Mouse (Mus musculus): Measurements from ENCODE around the gene Itgae.
A peak's percentile ranks its signal among the peaks of the same experiment; 100 is the strongest.

Gene Itgae

DNA sequence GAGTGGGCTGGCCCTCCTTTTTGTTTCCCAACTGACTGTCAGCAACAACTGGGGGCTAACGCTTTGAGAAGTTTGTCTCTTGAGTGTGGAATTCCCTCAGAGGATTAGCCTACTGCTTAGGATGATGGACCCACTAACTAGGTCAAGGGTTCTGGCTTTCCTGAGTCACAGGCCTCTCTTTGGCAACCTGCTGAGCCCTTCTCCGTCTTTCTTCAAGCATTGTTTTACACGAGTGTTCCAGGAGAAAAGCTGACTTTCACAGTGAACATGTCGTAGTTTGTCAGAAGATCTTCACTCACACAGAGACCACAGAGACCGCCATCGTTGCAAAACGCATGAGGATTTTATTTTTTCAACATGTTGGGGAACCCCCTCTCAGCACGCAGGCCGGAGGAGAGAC, 57.8 kb downstream of the Itgae start:
- no peak for DNase-seq

DNA sequence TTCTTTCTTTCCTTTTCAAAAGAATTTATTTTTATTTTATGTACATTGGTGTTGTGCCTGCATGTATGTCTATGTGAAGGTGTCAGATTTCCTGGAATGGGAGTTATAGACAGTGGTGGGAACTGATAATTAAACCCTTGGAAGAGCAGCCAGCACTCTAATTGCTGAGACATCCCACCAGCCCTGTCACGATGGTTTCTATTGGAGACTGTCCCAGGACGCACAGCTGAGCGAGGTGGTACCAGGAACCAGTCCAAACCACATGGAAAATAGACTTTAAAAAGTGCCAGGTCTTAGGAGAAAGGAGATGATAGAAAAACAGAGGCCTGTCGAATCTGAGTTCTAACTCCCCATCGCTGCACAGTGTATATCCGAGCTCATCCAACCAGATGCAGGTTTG, 64.7 kb downstream of the Itgae start:
- DNase-seq: no peak

DNA sequence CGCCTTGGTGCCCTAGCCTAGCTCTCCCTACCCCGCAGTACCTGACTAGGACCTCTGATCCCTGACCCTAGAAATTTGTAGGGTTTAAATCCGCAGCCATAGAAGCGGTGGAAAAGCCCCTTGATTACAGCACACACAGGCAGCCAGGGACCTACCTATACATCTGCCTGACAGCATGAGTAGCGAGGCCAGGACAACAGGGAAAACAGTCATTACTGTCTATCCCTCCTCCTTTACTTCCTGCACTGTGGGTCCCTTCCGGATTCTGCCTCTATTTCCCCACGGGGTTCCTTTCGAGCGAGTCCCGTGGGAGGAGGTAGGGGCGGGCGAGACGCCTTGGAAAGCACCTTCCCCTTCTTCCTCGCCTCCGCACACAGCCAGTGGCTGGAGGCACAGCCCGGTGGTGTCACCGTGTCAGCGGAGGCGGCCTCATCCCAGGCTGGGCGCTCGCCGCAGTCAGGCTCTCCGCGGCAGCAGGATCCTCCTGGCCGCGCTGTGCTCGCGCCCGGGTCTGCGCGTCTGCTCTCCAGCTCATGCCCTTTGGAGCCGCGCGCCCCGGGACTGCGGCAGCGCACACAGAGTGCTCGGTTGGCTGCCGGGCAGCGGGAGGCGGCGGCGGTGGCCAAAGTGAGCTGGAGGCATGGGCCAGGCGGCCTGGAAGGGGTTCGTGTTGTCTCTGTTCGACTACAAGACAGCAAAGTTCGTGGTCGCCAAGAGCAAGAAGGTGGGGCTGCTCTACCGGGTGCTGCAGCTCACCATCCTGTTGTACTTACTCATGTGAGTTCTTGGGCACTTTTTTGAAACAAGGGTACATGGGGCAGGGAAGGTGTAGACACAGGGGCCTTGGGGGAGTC, 69.8 kb downstream of the Itgae start, which contains the start of gene P2rx5:
TSS of gene P2rx5 (plus strand) at position 465 of the 854 bp plus-strand sequence.
- DNase-seq: peak; percentile 42

DNA sequence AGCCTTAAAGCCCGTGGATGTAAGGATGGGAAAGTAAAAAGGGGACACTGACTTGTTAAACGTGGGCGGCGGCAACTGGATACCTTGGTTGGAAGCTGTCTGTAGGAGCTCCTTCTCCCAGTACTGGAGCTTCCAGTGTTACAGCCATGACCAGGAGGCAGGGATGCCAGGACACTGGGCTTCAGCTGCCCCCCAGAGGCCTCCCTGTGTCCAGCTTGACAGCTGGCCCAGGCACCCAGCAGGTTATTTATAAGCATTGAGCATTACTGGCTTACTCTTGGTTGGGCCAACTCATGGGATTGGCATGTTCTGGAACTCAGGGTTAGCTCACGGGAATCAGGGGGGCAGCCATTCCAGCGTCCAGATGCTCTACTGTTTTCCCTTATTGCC, 70.4 kb downstream of the Itgae start:
- DNase-seq: peak; percentile 58

DNA sequence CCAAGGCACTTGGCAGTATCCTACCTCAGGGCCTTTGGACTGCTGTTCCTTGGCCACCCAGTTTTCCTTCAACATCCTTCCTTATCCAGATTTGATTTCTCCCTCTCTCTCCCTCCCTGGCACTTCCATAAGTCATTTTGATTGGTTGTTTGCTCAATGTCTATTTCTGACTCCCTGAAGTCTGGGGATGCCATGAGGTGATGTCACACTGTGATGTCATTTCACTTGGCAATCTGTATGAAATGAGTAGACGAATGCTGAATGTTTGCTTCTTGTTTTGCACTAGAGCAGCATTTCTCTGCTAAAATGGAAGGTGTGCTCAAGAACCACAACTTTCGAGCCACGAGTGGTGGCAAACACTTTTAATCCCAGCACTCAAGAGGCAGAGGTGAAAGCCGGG, 71.2 kb downstream of the Itgae start:
- no peak for DNase-seq

DNA sequence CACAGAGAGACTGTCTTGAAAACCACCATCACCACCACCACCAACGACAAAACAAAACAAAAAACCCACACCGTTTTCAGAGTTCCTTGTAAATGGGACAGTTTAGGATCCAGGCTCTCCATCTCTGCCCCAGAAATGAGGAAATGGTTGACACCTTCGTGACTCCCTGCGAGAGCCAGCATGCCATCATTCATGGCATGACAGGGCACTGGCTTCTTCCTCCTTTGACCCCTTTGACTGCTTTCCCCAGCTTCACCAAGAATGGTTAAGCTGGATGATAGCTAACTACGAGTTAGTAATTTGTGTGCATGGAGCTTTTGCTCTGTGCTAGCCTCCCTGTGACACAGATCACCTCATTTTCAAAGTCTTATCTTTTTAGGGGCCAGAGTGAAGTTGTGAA, 71.9 kb downstream of the Itgae start:
- no peak for DNase-seq

DNA sequence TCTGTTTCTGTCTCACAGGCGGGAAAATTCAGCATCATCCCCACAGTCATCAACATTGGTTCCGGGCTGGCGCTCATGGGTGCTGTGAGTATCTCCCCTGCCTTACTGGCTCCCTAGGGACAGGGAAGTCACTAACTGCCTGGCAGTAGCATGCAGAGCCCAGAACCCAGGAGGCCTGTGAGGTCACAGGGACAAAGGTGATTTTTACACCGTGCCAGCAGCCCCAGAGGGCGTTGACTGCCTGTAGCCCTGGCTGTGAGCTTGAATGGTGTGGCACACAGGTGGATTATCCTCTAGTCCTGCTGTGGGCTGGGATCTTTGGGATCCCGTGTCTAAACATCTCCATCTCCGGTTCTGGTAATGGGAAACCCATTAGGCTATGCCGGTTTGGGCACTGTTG, 77.7 kb downstream of the Itgae start:
- DNase-seq: no peak

DNA sequence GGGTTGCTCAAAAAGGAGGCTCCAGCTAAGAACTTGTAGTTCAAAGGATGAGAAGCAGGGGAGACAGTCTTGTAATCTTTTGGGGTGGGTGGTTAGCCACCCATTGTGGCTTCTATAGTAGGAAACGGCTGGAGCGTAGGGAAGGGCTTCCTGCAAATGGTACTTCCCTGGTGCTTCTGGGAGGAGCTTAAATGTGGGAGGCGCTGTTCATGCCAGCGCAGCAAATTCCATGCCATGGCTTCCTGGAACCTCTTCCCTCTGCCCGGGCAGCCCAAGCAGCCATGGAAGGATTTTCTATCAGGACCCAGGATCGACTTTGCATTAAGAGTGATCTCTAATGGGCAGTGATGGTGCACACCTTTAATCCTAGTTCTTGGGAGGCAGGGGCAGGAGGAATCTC, 78.2 kb downstream of the Itgae start:
- no peak for DNase-seq

DNA sequence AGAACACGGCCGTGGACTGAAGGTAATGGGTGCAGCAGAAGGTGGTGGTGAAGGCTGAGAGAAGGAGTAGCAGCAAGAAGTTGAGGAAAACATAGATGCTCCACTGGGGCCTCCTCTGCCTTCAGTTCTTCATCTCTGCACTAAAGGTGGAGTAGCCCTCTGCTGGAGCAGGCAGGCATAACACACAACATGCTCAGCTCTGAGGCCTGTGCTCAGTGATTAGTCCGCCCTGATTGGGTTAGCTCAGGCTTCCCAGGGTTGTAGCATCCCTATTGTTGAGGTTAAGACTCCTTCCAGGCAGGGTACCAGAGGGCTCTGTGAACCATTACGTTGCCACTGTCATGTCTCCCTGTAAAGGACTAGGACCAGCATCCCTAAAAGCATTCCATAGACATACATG, 78.8 kb downstream of the Itgae start:
- peak; percentile 76 for DNase-seq

DNA sequence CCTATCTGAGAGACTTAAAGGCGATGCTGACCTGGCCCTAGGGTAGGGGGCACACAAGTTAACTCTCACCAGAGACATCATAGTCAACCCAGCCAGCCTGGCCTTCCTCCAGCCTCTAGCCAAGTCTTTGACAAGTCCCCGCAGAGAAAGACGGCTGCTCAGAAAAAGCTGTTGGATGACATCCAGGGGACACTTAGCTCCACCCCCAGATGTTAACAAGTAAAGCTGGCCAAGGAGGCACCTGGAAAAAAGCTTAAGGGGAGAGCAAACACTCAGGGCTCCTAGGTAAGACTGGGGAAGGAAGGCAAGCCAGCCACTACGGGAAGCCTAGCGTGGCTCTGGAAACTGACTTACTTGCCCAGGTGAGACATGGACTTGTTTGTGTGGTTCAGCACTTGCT, 81.8 kb downstream of the Itgae start:
- peak; percentile 89 for DNase-seq

DNA sequence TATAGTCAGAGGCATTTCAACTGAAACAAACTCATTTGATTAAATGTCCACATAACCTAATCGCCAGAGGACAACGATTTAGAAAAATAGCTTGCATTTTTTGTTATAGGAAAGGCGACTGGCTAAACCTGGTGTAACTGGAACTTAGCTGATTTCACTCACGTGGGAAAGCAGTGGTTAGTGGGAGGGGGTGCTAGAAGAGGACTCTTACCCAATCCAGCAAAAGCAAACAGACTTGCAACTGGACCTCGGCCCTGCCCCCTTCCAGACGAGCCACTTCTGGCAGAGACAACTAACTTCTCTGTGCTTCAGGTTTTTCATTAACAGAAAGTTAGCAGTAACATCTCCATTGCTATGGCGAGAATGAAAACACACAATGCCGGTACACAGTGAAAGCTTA, 85.2 kb downstream of the Itgae start:
- DNase-seq: peak; percentile 79

DNA sequence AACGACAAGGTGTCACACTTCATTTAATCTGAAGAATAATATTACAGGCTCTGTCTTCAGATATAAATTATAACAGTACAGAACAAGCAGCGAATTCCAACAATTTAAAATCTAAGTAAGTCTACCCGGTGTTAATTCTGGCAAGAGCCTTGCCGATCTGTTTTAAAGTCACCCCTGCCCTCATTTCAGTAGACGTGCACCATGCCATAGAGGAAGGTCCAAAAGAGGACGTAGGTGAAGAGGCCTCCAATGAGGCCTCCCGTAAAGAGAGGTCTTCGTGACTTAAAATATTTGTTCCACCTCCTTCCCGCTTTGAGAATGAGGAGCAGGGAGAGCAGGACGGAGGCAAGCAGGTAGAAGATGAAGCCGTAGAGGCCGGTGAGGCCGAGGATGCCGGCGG, 85.8 kb downstream of the Itgae start:
- DNase-seq: no peak

DNA sequence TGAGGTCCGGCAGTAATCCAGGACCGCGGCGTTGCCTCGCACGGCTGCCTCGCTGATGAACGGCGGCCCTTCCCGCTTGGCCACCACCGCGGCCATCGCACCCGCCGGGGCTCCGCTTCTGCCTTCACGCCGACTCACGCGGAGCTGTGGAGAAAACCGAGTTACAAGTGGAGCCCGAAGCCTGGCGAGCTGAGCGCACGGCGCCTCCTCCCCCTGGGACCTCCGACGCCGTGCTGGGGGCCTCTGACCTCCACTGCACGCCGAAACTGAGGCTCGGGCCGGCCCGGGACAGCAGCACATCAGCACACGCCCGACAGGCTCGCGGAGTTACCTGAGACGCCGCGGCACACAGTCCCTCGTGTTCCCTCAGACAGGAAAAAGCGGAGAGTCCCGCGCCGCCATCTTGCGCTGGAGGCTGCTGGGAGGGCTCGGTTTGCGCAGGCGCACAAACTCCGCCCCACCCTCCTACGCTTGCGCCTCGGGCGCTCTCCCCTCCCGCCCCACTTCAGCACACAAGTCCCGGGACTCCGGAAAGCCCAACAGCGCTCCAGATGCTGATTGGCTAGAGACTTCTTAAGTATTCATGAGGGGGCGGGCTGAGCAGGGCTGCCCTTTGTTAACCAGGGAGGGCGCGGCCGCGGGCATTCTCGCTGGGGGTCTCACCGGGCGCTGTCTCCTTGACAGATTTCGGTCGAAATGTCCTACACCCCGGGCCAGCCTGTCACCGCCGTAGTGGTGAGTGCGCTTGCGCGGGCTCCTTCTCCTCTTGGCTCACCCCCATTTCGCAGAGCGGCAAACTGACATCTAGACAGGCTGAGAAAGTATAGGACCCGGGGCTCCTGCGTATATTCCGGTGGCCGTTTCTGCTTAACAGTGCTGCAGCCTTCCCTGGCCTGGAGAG, 86.5 kb downstream of the Itgae start, which contains the start of the genes Emc6 and Tax1bp3:
TSS of gene Emc6 (minus strand) at position 430 of the 901 bp plus-strand sequence.
TSS of gene Tax1bp3 (plus strand) at position 476 of the 901 bp plus-strand sequence.
- DNase-seq: peak; percentile 98

DNA sequence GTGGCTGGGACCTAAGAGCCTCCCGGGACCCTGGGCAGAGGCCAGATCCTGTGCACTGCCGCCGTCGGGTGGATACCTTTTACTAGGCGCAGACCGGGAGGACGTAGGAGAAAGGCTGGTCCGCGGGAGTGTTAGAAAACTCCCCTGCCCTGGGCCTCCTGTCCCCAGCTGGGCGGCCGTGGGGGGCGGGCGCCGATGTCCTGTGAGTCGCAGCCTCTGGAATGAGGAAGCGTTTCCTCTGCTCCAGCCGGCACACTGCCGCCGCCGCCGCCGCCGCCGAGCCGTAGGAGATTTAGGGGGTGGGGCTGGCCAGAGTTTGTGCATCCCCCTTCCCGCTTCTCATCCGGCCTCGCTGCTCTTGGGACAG, 87.1 kb downstream of the Itgae start:
- DNase-seq: peak; percentile 94

DNA sequence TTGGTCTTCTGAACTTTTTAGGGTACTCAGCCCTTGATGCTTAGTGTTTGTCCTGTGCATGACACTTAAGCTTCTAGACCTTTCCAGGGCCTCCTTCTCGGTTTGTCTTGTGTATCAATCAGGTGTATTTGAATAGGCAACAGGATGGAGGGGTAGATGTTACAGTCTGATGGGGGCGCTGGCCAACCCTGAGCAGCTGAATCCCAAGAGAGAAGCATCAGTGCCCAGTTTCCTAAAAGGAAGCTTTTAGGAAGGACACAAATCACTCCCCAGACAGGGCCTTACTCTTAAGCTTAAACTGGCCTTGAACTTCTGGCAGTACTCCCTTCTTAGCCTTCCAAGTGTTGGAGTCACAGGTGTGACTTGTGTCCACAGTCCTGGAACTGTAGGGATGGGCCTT, 87.5 kb downstream of the Itgae start:
- DNase-seq: no peak

DNA sequence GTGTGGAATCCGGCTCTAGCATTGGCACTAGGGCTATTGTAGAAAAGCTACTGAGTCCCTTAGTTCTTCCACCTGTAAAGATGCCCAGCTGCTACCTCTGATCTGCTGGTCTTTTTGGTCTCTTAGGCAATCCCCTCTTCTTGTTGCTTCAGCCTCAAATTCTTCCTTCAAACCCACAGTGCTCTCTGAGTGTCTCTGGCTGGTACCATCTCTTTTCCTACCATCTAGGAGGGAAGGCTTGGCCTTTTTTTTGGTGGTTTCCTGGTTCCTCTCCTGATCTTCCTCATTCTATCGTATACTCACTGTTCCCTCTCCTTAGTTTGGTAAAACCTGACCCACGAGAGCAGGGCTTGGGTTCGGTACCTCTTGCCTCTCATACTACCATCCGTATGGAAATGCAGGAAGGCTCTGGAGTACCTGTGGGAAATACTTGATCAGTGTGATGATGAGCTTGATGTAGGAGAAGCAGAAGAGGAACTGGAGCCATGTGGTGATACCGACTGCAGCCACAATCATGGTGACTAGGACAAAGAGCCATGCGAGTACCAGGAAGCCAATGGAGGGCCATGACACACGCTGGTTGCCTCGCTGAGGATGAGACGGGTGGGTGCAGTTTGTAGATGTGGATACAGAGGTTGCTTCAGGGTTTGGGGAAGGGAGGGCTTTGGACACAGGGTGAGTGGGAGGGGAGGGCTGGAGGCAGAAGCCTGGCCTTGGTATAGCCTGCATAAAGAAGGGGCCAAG, 95.7 kb downstream of the Itgae start:
- no peak for DNase-seq

DNA sequence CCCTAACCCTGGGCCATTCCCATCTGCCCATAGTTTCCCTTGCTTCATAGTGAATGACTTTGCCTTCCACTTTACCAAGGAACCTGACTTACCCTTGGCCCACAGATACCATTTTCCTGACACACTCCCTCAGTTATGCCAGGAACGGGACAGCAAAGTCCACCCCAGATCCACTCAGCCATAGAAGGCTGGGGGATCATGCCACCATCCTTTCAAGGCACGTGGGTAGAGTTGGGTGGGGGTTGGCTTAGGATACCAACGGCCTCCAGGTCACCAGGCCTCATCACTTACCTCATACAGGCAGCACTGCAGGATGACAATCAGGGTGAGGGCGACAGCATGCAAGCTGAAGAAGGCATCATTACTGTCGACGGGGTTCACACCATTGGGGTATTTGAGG, 96.8 kb downstream of the Itgae start:
- DNase-seq: no peak

DNA sequence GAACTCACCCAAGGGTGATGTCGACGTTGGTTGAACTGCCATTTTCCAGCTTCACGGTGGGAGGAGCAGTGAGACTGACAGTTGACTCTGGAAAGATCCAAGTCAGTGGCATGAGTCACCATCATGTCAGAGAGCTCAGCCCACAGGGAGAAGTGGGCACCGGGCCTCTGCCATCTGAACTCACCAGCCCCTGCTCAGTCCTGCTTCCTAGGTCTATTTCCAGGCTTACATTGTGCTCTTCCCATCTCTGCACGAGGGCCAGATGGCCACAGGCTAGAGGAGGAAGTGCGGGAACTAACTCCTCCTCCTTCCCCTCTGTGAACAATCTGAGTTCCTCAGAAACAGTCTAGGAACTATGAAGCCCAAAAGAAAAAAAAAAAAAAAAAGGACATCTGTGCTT, 102.7 kb downstream of the Itgae start:
- DNase-seq: no peak

DNA sequence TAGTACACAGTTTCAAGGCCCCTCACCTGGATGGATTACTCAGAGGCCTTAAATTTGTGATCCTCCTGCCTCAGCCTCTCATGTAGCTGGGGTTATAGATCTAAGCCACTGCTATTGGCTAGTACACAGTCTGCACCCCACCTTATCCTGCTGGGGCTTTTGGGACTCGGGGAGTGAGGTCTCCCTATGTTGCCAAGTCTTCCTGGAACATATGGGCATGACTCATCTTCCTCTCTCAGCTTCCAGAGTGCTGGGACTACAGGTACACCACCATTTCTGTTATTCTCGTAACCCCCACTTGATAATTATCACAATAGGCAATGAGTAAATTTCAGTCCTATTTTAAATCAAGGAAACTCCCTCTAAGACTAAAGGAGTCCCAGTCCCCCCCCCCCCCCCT, 104.1 kb downstream of the Itgae start:
- DNase-seq: no peak
